Mouse (Mus musculus): ENCODE results near the gene Cpa4.

DNA sequence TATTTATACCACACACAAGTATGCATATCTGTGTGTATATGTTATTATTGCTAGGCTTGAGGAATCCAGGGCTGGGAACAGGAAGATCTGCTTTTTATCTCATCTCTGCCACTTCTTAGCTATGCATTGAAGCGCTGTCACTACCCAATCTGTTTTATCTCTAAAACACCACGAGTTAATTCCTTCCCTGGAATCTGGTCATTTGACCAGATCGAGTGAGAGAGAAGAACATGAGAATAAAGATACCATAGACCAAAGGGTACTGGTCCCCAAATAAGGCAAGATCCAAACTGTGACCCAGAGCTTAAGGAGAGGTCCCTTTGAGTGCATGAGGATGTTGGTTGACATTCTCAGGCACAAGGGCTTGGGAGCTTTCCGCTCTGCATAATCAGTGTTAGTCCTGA is 53.8 kb downstream of the Cpa4 start:
- TF ChIP-seq HCFC1 (IDR thresholded peaks at IDR 0.05; ENCODE audit: low read depth, low read length): no peak
- no peak for TF ChIP-seq POLR2A (IDR thresholded peaks at IDR 0.05; ENCODE audit: low read depth, low read length)
- no peak for TF ChIP-seq RCOR1 (conservative IDR thresholded peaks at IDR 0.05; ENCODE audit: low read depth, low read length)
- TF ChIP-seq SMC3 (IDR thresholded peaks at IDR 0.05; ENCODE audit: low read depth, low read length): no peak
- no peak for TF ChIP-seq ZKSCAN1 (IDR thresholded peaks at IDR 0.05; ENCODE audit: borderline replicate concordance, low read depth, low read length)
- no peak for TF ChIP-seq ZMIZ1 (IDR thresholded peaks at IDR 0.05; ENCODE audit: low read depth, low read length)
- TF ChIP-seq CTCF (conservative IDR thresholded peaks at IDR 0.05 in 1 of 2, IDR thresholded peaks at IDR 0.05 in 1 of 2; ENCODE audit: low read depth in 2 of 2, low read length in 2 of 2): no peak
